In the genomic region with DNA sequence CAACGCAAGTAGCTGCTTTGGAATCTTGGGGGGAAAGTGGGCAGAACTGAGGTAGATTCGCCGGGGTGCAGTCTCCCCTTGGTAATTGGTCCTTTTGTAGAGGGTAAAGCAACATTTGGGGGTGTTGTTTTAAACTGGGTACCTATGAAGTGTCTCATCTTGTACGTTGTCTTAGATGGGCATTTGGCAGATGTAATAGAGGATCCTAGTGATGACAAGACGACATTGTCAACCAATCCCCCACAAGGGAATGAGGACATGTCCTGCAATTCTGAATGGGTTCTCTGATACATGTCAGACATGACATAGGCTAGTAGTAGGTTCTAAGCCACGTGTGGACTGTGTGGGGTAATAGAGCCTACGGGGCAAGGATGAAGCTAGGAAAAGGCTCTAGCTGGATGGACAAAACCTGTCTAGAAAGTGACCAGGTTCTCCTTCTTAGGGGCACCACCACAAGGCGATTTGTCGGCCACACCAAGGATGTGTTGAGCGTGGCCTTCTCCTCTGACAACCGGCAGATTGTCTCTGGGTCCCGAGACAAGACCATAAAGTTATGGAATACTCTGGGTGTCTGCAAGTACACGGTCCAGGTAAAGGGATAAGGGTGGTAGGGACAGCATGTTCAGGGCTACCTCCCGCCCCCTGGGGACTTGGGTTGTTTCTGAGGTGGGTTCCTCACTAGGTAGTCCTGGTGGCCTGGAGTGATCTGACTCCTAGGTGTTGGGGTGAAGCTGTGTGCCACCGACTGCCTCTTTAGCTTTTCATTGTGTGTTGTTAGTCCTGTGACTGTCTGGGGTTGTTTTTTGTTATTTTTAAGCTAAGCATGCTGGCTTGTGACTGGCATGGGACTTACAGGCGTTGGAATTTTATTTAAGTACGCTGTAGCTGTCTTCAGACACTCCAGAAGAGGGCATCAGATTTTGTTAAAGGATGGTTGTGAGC, we compare ENCODE assay signal across 8 mouse cellular contexts. TPM values are rescaled to one million over a fixed set of nuclear protein-coding genes. Genes with fewer than 3 reads are reported as not detected.
DNase-seq lines count a peak whose midpoint lies in the region; ATAC-seq lines count a peak whose summit lies in the region.

No protein-coding gene starts in this region.

- peak overlapping the region; percentile 95 for H3K9ac ChIP-seq in kidney, embryonic 14.5 days (ENCODE audit: low read depth, low read length)
- H3K9ac ChIP-seq in hindbrain, embryonic 15.5 days, result peak overlapping the region; percentile 74
- peak overlapping the region; percentile 88 for H3K9ac ChIP-seq in midbrain, embryonic 14.5 days (replicated peaks; ENCODE audit: low read length)

- no peak for ATAC-seq in kidney, embryonic 14.5 days (ENCODE audit: low FRiP score, low TSS enrichment)
- no peak for ATAC-seq in hindbrain, embryonic 15.5 days (ENCODE audit: low FRiP score, low read depth)
- no peak for ATAC-seq in midbrain, embryonic 14.5 days (ENCODE audit: low FRiP score, low TSS enrichment)
- ATAC-seq in frontal cortex, adult (ENCODE audit: low TSS enrichment), result no peak

- no peaks in the 10 kb centered on the region for H3K27me3 ChIP-seq in kidney, embryonic 14.5 days (ENCODE audit: control insufficient read depth, insufficient read depth, low read length)
- H3K27me3 ChIP-seq in embryonic facial prominence, embryonic 10.5 days (replicated peaks; ENCODE audit: low read depth, poor library complexity, severe bottlenecking), result no peaks in the 10 kb centered on the region
- no peaks in the 10 kb centered on the region for H3K27me3 ChIP-seq in hindbrain, embryonic 15.5 days
- H3K27me3 ChIP-seq in midbrain, embryonic 14.5 days (ENCODE audit: control insufficient read depth, insufficient read depth, low read length), result no peaks in the 10 kb centered on the region

- peak overlapping the region; percentile 91 for H3K4me3 ChIP-seq in kidney, embryonic 14.5 days (ENCODE audit: low read length)
- peak overlapping the region; percentile 90 for H3K4me3 ChIP-seq in embryonic facial prominence, embryonic 10.5 days
- peak overlapping the region; percentile 59 for H3K4me3 ChIP-seq in hindbrain, embryonic 15.5 days
- peak overlapping the region; percentile 83; the same call in 1 of the 2 replicates for H3K4me3 ChIP-seq in midbrain, embryonic 14.5 days (replicated peaks; ENCODE audit: low read depth, low read length)

- peak overlapping the region; percentile 80 for H3K4me2 ChIP-seq in kidney, embryonic 14.5 days (replicated peaks; ENCODE audit: low read depth, low read length)
- H3K4me2 ChIP-seq in hindbrain, embryonic 15.5 days, result peak overlapping the region; percentile 86
- H3K4me2 ChIP-seq in midbrain, embryonic 14.5 days (ENCODE audit: low read length), result peak overlapping the region; percentile 81

- H3K27ac ChIP-seq in kidney, embryonic 14.5 days (ENCODE audit: low read depth, low read length), result no peak overlapping the region
- 0 out of 2 replicates have a peak overlapping the region, but pooled peaks have one; percentile 96 for H3K27ac ChIP-seq in embryonic facial prominence, embryonic 10.5 days (replicated peaks)
- no peak overlapping the region for H3K27ac ChIP-seq in hindbrain, embryonic 15.5 days (replicated peaks)
- H3K27ac ChIP-seq in midbrain, embryonic 14.5 days (replicated peaks; ENCODE audit: low read depth, low read length), result no peak overlapping the region

- WGBS in kidney, embryonic 14.5 days, result 75% methylated on average over 17 of the region's 17 CpGs
- WGBS in embryonic facial prominence, embryonic 10.5 days, result 81% methylated on average over 17 of the region's 17 CpGs
- 84% methylated on average over 17 of the region's 17 CpGs for WGBS in hindbrain, embryonic 15.5 days
- 80% methylated on average over 17 of the region's 17 CpGs for WGBS in midbrain, embryonic 14.5 days

- H3K9me3 ChIP-seq in kidney, embryonic 14.5 days (ENCODE audit: control insufficient read depth, low read length), result no peaks in the 10 kb centered on the region
- no peaks in the 10 kb centered on the region for H3K9me3 ChIP-seq in embryonic facial prominence, embryonic 10.5 days
- no peaks in the 10 kb centered on the region for H3K9me3 ChIP-seq in hindbrain, embryonic 15.5 days
- H3K9me3 ChIP-seq in midbrain, embryonic 14.5 days (ENCODE audit: control insufficient read depth, low read length), result no peaks in the 10 kb centered on the region

- H3K36me3 ChIP-seq in kidney, embryonic 14.5 days (ENCODE audit: control insufficient read depth, insufficient read depth, low read length), result peaks cover 62% of the 10 kb centered on the region
- H3K36me3 ChIP-seq in embryonic facial prominence, embryonic 10.5 days (replicated peaks), result peaks cover 62% of the 10 kb centered on the region
- H3K36me3 ChIP-seq in hindbrain, embryonic 15.5 days, result peaks cover 54% of the 10 kb centered on the region
- H3K36me3 ChIP-seq in midbrain, embryonic 14.5 days (ENCODE audit: control insufficient read depth, insufficient read depth, low read length), result peaks cover 56% of the 10 kb centered on the region

- no peak for DNase-seq in kidney, postnatal 4 days
- DNase-seq in embryonic facial prominence, embryonic 10.5 days (ENCODE audit: low spot score), result no peak
- no peak for DNase-seq in midbrain, embryonic 14.5 days
- DNase-seq in thymus, postnatal 14 days, result no peak
- no peak for DNase-seq in spleen, adult 18-20 months

- H3K4me1 ChIP-seq in kidney, embryonic 14.5 days (ENCODE audit: control insufficient read depth, insufficient read depth, low read length), result peaks cover 15% of the 10 kb centered on the region
- H3K4me1 ChIP-seq in embryonic facial prominence, embryonic 10.5 days, result peaks cover 35% of the 10 kb centered on the region
- H3K4me1 ChIP-seq in hindbrain, embryonic 15.5 days (replicated peaks), result peaks cover 39% of the 10 kb centered on the region
- H3K4me1 ChIP-seq in midbrain, embryonic 14.5 days (ENCODE audit: control insufficient read depth, insufficient read depth, low read length), result peaks cover 26% of the 10 kb centered on the region

RNA-seq across cellular contexts. Expression of gene Rack1, which starts 2.0 kb away (rescaled TPM):
- 994 and 1,198 TPM in 2 replicates for polyA plus RNA-seq in kidney, embryonic 14.5 days (2014; fragmentation: Nextera tagmentation; extraction: Ambion mirVana)
- 838 and 844 TPM in 2 replicates for polyA plus RNA-seq in embryonic facial prominence, embryonic 10.5 days (2016; fragmentation: Nextera tagmentation; extraction: Ambion mirVana)
- 361 and 362 TPM in 2 replicates for polyA plus RNA-seq in hindbrain, embryonic 15.5 days (2015; fragmentation: Nextera tagmentation; extraction: Ambion mirVana)
- polyA plus RNA-seq in midbrain, embryonic 14.5 days (2014; fragmentation: Nextera tagmentation; extraction: Ambion mirVana), result 505 and 506 TPM in 2 replicates

RNA-seq across cellular contexts. Expression of gene Trim41, which starts 15.1 kb away (rescaled TPM):
- polyA plus RNA-seq in kidney, embryonic 14.5 days (2014; fragmentation: Nextera tagmentation; extraction: Ambion mirVana), result 5.8 and 6.1 TPM in 2 replicates
- 4.2 and 4.6 TPM in 2 replicates for polyA plus RNA-seq in embryonic facial prominence, embryonic 10.5 days (2016; fragmentation: Nextera tagmentation; extraction: Ambion mirVana)
- polyA plus RNA-seq in hindbrain, embryonic 15.5 days (2015; fragmentation: Nextera tagmentation; extraction: Ambion mirVana), result 6.8 and 7.4 TPM in 2 replicates
- 6.3 and 8.4 TPM in 2 replicates for polyA plus RNA-seq in midbrain, embryonic 14.5 days (2014; fragmentation: Nextera tagmentation; extraction: Ambion mirVana)

RNA-seq across cellular contexts. Expression of gene Trim7, which starts 23.8 kb away (rescaled TPM):
- polyA plus RNA-seq in kidney, embryonic 14.5 days (2014; fragmentation: Nextera tagmentation; extraction: Ambion mirVana), result 1.3 and 2.9 TPM in 2 replicates
- 0.14 and 0.16 TPM in 2 replicates for polyA plus RNA-seq in embryonic facial prominence, embryonic 10.5 days (2016; fragmentation: Nextera tagmentation; extraction: Ambion mirVana)
- 3.1 and 3.7 TPM in 2 replicates for polyA plus RNA-seq in hindbrain, embryonic 15.5 days (2015; fragmentation: Nextera tagmentation; extraction: Ambion mirVana)
- polyA plus RNA-seq in midbrain, embryonic 14.5 days (2014; fragmentation: Nextera tagmentation; extraction: Ambion mirVana), result 0.75 and 1.6 TPM in 2 replicates

RNA-seq across cellular contexts. Expression of gene Gm12184, which starts 24.4 kb away (rescaled TPM):
- polyA plus RNA-seq in kidney, embryonic 14.5 days (2014; fragmentation: Nextera tagmentation; extraction: Ambion mirVana), result 5.6 and 7.6 TPM in 2 replicates
- 3.0 and 5.7 TPM in 2 replicates for polyA plus RNA-seq in embryonic facial prominence, embryonic 10.5 days (2016; fragmentation: Nextera tagmentation; extraction: Ambion mirVana)
- 3.8 and 4.7 TPM in 2 replicates for polyA plus RNA-seq in hindbrain, embryonic 15.5 days (2015; fragmentation: Nextera tagmentation; extraction: Ambion mirVana)
- 3.2 and 4.5 TPM in 2 replicates for polyA plus RNA-seq in midbrain, embryonic 14.5 days (2014; fragmentation: Nextera tagmentation; extraction: Ambion mirVana)
